Mouse (Mus musculus) E14TG2a.4 (cell line): ENCODE measurements around the gene Pqlc2.

ENCODE experiments used
- CTCF ChIP-seq: conservative IDR thresholded peaks from 2 replicates; pipeline ENCODE4 v1.5.1; 2014; ENCODE audit warnings: low read length
- NANOG ChIP-seq: IDR thresholded peaks from 2 replicates; pipeline ENCODE4 v1.6.1; 2014; ENCODE audit warnings: borderline replicate concordance, low read length, mixed read lengths
- POU5F1 ChIP-seq: IDR thresholded peaks from 2 replicates; pipeline ENCODE4 v1.6.1; 2014; ENCODE audit warnings: low read length, borderline replicate concordance

DNA sequence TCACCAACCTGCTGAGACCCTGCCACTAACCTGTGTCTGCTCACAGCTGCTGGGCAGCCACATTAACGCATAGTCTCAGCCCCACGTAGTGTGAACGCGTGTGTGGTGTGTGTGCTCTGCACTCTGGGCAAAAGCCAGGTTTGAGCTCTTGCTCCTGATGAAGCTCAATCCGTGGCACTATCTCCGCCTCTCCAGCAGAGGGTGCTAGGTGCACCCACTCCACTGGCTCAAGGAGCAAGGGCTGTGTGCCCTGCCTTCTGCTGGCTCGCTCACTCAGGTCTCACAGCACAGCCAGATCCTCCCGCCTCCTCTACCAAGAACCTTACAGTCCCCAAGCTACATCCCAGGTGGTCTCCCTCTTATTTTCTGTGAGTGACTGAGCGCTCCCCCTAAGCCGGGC, 21.5 kb downstream of the Pqlc2 start:
- TF ChIP-seq CTCF: peak; percentile 78
- no peak for TF ChIP-seq POU5F1
- no peak for TF ChIP-seq NANOG
